Mouse (Mus musculus): Measurements from ENCODE around the gene Akr1d1. TPM values are rescaled to one million over a fixed set of nuclear protein-coding genes. Genes with fewer than 3 reads are reported as not detected.

Akr1d1 gene
- polyA plus RNA-seq, 1 experiment = not detected

DNA sequence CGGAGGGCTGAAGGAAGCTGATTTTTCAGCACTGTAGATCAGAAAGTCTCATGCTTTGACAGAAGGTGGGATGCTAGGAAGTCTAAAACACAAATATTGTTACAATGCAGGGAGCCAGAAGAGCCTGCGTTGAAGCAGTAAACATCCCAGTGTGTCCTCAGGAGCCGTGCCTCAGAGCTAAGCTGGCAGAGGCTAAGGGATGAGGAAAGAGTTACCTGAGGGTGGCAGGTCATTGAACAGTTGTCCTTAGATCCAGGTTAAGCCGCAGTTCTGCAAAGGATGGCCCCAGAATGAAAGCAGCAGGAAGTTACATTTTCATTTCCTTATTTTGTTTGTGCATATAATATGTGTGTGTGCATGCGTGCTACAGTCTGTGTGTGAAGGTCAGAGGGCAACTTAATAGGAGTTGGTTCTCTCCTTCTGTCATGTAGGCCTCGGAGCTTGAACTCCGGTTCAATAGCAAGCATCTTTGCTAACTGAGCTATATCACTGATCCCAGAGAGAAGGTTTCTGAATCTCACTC, 71.1 kb downstream of the Akr1d1 start:
- H3K27me3 ChIP-seq (ENCODE audit: control insufficient read depth, insufficient read depth, low read length) = no peaks in the 10 kb centered on the region
- WGBS = 42% methylated on average over 7 of the region's 7 CpGs
- H3K4me3 ChIP-seq (ENCODE audit: low read depth, low read length) = no peak overlapping the region
- H3K27ac ChIP-seq (ENCODE audit: insufficient read depth, low read depth, low read length) = peak overlapping the region; percentile 33
- TF ChIP-seq POLR2A (IDR thresholded peaks at IDR 0.05; ENCODE audit: low read depth, low read length) (no peak), CTCF (IDR thresholded peaks at IDR 0.05; ENCODE audit: extremely low read depth, insufficient read length, insufficient replicate concordance, low read depth, low read length) (no peak)
- H3K36me3 ChIP-seq (ENCODE audit: control insufficient read depth, insufficient read depth, low read length) = no peaks in the 10 kb centered on the region
- H3K4me1 ChIP-seq (ENCODE audit: control insufficient read depth, insufficient read depth, insufficient read length, low read length) = peaks cover 11% of the 10 kb centered on the region; the same call in 1 of the 2 replicates

DNA sequence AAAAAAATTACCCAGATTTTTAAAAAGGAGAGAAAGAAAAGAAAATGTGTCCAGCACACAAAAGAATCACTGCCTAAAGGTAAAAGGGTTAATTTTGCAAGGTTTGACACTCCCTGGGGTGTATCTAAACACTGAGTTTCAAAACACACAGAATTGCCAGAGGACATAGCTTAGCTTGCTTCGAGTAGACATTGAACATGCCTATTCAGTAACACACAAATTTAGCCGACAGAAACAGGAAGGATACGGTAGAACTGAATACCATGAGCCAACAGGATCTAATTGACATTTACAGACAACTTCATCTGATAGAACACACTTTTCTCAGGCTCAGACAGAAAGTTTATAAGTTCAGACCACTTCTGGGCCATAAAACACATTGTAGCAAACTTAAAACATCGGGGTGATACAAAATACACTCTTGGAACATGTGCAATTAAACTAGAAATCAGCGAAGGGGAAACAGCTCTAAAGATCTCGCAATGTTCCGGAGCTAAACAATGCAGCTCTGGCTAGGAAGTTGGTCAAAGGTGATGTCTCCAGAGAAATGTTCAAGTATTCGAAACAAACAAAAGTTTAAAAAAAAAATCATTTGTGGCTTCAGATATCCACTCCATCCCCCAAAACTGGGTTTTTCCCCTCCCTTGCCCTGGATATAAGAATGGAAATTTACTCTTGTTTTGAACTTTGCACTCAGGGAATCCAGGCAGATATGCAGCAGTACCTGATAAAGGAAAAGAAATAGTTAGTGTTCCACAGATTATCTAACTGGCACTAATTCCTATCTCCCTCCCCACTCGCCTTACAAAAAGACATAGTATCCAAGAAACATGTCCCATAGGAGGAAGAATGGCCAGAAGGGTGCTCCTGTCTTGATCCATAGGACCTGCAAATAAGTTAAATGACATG, 73.1 kb downstream of the Akr1d1 start:
- 11% methylated on average over 9 of the region's 9 CpGs for WGBS
- TF ChIP-seq POLR2A (IDR thresholded peaks at IDR 0.05; ENCODE audit: low read depth, low read length) (no peak), CTCF (IDR thresholded peaks at IDR 0.05; ENCODE audit: extremely low read depth, insufficient read length, insufficient replicate concordance, low read depth, low read length) (no peak)
- Histone ChIP-seq H3K27me3 (ENCODE audit: control insufficient read depth, insufficient read depth, low read length) (no peaks in the 10 kb centered on the region), H3K36me3 (ENCODE audit: control insufficient read depth, insufficient read depth, low read length) (no peaks in the 10 kb centered on the region), H3K4me1 (ENCODE audit: control insufficient read depth, insufficient read depth, insufficient read length, low read length) (peaks cover 9% of the 10 kb centered on the region; the same call in 1 of the 2 replicates), H3K4me3 (ENCODE audit: low read depth, low read length) (no peak overlapping the region), H3K27ac (ENCODE audit: insufficient read depth, low read depth, low read length) (peak overlapping the region; percentile 71)

DNA sequence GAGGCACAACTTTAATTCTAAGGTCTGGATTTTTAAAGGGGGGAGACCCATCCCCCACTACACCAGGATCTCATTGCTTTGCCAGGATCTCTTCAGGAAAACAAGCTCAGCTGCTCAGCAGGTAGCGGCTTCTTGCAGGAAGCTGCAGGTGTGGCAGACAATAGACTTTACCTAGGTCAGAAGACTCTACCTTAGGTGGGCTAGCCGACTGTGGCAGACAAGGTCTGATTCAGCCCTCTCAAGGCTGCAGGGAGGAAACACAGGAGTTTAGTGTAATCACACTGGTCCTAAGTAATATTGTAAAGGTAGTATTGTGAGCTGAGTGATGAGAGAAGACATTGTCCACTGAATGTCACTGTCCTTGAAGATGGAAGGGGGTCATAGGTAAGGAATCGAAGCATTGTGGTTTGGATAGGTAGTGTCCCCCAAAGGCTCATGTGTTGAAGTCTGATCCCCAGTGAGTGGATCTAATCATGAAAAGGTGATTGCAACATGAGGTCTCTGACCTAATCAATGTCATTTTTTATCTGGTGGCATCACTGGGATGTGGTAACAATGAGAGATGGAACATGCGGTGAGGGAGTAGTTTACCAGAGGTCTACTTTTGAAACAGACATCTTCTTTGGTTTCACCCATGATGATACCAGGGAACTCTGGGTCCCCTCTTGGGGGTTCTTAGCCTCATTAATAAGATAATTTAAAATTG, 74.4 kb downstream of the Akr1d1 start:
- no peaks in the 10 kb centered on the region for H3K36me3 ChIP-seq (ENCODE audit: control insufficient read depth, insufficient read depth, low read length)
- TF ChIP-seq CTCF (IDR thresholded peaks at IDR 0.05; ENCODE audit: extremely low read depth, insufficient read length, insufficient replicate concordance, low read depth, low read length) (no peak), POLR2A (IDR thresholded peaks at IDR 0.05; ENCODE audit: low read depth, low read length) (no peak)
- H3K4me3 ChIP-seq (ENCODE audit: low read depth, low read length) = no peak overlapping the region
- 61% methylated on average over 4 of the region's 4 CpGs for WGBS
- no peaks in the 10 kb centered on the region for H3K27me3 ChIP-seq (ENCODE audit: control insufficient read depth, insufficient read depth, low read length)
- H3K4me1 ChIP-seq (ENCODE audit: control insufficient read depth, insufficient read depth, insufficient read length, low read length) = peaks cover 9% of the 10 kb centered on the region; the same call in 1 of the 2 replicates
- H3K27ac ChIP-seq (ENCODE audit: insufficient read depth, low read depth, low read length) = 0 out of 2 replicates have a peak overlapping the region, but pooled peaks have one; percentile 7

GRCm38 (mm10) chr6:37604884-37605269, 74.9 kb downstream of the Akr1d1 start:
- Histone ChIP-seq H3K36me3 (ENCODE audit: control insufficient read depth, insufficient read depth, low read length) (no peaks in the 10 kb centered on the region), H3K4me1 (ENCODE audit: control insufficient read depth, insufficient read depth, insufficient read length, low read length) (peaks cover 9% of the 10 kb centered on the region; the same call in 1 of the 2 replicates), H3K27ac (ENCODE audit: insufficient read depth, low read depth, low read length) (no peak overlapping the region), H3K4me3 (ENCODE audit: low read depth, low read length) (no peak overlapping the region), H3K27me3 (ENCODE audit: control insufficient read depth, insufficient read depth, low read length) (no peaks in the 10 kb centered on the region)
- TF ChIP-seq POLR2A (IDR thresholded peaks at IDR 0.05; ENCODE audit: low read depth, low read length) (no peak), CTCF (IDR thresholded peaks at IDR 0.05; ENCODE audit: extremely low read depth, insufficient read length, insufficient replicate concordance, low read depth, low read length) (no peak)
- WGBS = 84% methylated on average over 5 of the region's 5 CpGs

- TF ChIP-seq POLR2A (IDR thresholded peaks at IDR 0.05; ENCODE audit: low read depth, low read length) (no peak), CTCF (IDR thresholded peaks at IDR 0.05; ENCODE audit: extremely low read depth, insufficient read length, insufficient replicate concordance, low read depth, low read length) (no peak)
- Histone ChIP-seq H3K27ac (ENCODE audit: insufficient read depth, low read depth, low read length) (no peak overlapping the region), H3K4me1 (ENCODE audit: control insufficient read depth, insufficient read depth, insufficient read length, low read length) (no peaks in the 10 kb centered on the region), H3K27me3 (ENCODE audit: control insufficient read depth, insufficient read depth, low read length) (no peaks in the 10 kb centered on the region), H3K4me3 (ENCODE audit: low read depth, low read length) (no peak overlapping the region), H3K36me3 (ENCODE audit: control insufficient read depth, insufficient read depth, low read length) (no peaks in the 10 kb centered on the region)
- WGBS = 53% methylated on average over 3 of the region's 3 CpGs
These were observed 77.7 kb downstream of the Akr1d1 start for GRCm38 (mm10) chr6:37607511-37608289.

DNA sequence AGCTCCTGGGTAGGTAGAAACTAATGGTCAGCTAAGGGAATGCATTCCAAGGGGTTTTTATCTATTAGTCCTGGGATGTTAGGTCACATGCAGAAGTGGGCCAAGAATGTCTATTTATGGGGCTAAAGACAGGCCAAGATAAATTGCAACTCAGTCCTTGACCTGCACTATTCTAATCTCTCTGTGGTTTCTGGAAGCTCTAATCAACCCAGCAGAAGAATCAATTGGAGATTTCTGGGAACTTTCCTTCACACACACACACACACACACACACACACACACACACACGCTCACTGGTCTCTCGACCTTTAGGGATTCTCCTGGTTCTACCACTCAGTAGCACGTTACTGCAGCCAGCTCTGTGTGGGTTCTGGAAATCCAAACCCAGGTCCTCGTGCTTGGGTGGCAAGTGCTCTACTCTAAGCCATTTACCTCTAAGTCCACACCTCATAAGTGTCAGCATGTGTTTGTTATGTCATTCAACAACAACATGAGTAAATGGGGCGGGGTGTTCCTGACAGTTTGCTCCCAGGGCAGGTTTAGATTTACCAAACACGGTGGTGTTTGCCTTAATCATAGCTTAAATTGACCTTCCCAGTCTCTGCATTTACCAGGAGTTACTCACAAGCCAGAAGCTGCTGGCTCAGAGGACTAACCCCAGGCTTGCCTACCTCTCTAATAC, 82.8 kb downstream of the Akr1d1 start:
- Histone ChIP-seq H3K27ac (ENCODE audit: insufficient read depth, low read depth, low read length) (no peak overlapping the region), H3K4me1 (ENCODE audit: control insufficient read depth, insufficient read depth, insufficient read length, low read length) (peaks cover 21% of the 10 kb centered on the region), H3K27me3 (ENCODE audit: control insufficient read depth, insufficient read depth, low read length) (no peaks in the 10 kb centered on the region), H3K4me3 (ENCODE audit: low read depth, low read length) (no peak overlapping the region), H3K36me3 (ENCODE audit: control insufficient read depth, insufficient read depth, low read length) (no peaks in the 10 kb centered on the region)
- WGBS = 67% methylated on average over 6 of the region's 6 CpGs
- TF ChIP-seq CTCF (IDR thresholded peaks at IDR 0.05; ENCODE audit: extremely low read depth, insufficient read length, insufficient replicate concordance, low read depth, low read length) (no peak), POLR2A (IDR thresholded peaks at IDR 0.05; ENCODE audit: low read depth, low read length) (no peak)

Measured in small intestine, adult 2 months (tissue).